Mouse (Mus musculus) liver, embryonic 13.5 days (tissue): ENCODE measurements at regions not wholly inside any gene's neighbourhood (a gene's known extent, or its start where the extent isn't known, plus 50 kb on each side); places are given as distances from the start of the nearest gene placed in this dataset.

Experiments
- ATAC-seq: fragments of 200-750 bp; cut with Nextera tagmentation; 2 replicates; pipeline ENCODE4 v1.8.0; 2017; ENCODE audit warnings: low read depth, mild to moderate bottlenecking, moderate number of reproducible peaks, moderate library complexity
- DNase-seq: peaks from one replicate; pipeline ENCODE4 v3.0.0; 2022
- H3K27ac ChIP-seq: fragments of 300-500 bp; sonication (generic); 2 replicates; pipeline ENCODE4 v1.5.1; 2015; ENCODE audit warnings: moderate library complexity, mild to moderate bottlenecking, inconsistent platforms
- H3K27me3 ChIP-seq: fragments of 300-500 bp; sonication (generic); 2 replicates; pipeline ENCODE4 v1.6.1; 2015; ENCODE audit warnings: mild to moderate bottlenecking, inconsistent platforms
- H3K36me3 ChIP-seq: fragments of 300-500 bp; sonication (generic); 2 replicates; pipeline ENCODE4 v1.6.1; 2015; ENCODE audit warnings: mild to moderate bottlenecking, inconsistent platforms
- H3K4me1 ChIP-seq: fragments of 300-500 bp; sonication (generic); replicated peaks from 2 replicates; pipeline ENCODE4 v1.6.1; 2015; ENCODE audit warnings: inconsistent platforms
- H3K4me2 ChIP-seq: fragments of 300-500 bp; sonication (generic); 2 replicates; pipeline ENCODE4 v1.6.1; 2015; ENCODE audit warnings: inconsistent platforms, mild to moderate bottlenecking, moderate library complexity
- H3K4me3 ChIP-seq: fragments of 300-500 bp; sonication (generic); replicated peaks from 2 replicates; pipeline ENCODE4 v1.5.1; 2015; ENCODE audit warnings: mild to moderate bottlenecking, inconsistent platforms
- H3K9ac ChIP-seq: fragments of 300-500 bp; sonication (generic); 2 replicates; pipeline ENCODE4 v1.6.1; 2015; ENCODE audit warnings: mild to moderate bottlenecking, inconsistent platforms
- H3K9me3 ChIP-seq: fragments of 300-500 bp; sonication (generic); replicated peaks from 2 replicates; pipeline ENCODE4 v1.6.1; 2016; ENCODE audit warnings: inconsistent platforms
- WGBS: fragments of 180-500 bp; shearing (Covaris S2); methylation state at CpG from one replicate; pipeline ENCODE4 v1.1.7; 2015; ENCODE audit not compliant: insufficient replicate concordance; 5-methylcytosine and 5-hydroxymethylcytosine counted together

DNA sequence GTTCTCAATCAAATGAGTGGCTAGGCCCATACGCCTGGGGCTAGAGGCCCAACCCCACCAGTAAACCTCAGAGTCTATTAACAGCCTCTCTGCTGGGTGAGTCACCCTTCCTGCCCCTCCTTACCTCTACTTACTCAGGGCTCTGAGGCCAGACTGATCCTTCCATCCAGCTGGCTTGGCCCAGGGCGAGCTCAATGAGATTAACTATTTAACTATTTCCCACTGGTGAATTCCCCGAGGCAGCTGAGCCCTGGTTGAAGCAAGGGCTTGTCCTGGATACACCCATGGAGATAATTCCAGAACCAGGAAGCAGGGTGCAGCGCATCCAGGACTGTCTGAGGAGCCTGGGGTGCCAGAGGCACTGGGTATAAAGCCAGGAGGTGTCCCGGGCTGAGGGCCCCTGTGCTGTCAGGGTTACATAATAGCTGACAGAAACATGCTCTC is 74.6 kb upstream of the Mrps10 start:
- 0 out of 2 replicates have a peak, but pooled peaks have one; percentile 38 for ATAC-seq
- Histone ChIP-seq H3K27me3 (no peaks in the 10 kb centered on the region), H3K4me3 (no peak overlapping the region), H3K9me3 (no peaks in the 10 kb centered on the region), H3K4me1 (peaks cover 41% of the 10 kb centered on the region), H3K36me3 (no peaks in the 10 kb centered on the region), H3K9ac (no peak overlapping the region), H3K27ac (peak overlapping the region; percentile 72; the same call in 1 of the 2 replicates), H3K4me2 (no peak overlapping the region)
- 30% methylated on average over 5 of the region's 5 CpGs for WGBS
- DNase-seq = no peak

GRCm38 (mm10) chr17:47293178-47293577 is 75.5 kb upstream of the Mrps10 start:
- H3K4me1 ChIP-seq = peaks cover 41% of the 10 kb centered on the region
- H3K27ac ChIP-seq = no peak overlapping the region
- 46% methylated on average over 8 of the region's 8 CpGs for WGBS
- H3K9me3 ChIP-seq = no peaks in the 10 kb centered on the region
- H3K4me3 ChIP-seq = no peak overlapping the region
- H3K36me3 ChIP-seq = no peaks in the 10 kb centered on the region
- H3K9ac ChIP-seq = no peak overlapping the region
- ATAC-seq (no peak), DNase-seq (no peak)
- no peak overlapping the region for H3K4me2 ChIP-seq
- H3K27me3 ChIP-seq = no peaks in the 10 kb centered on the region

GRCm38 (mm10) chr17:47291558-47291957 is 77.1 kb upstream of the Mrps10 start:
- H3K4me3 ChIP-seq = no peak overlapping the region
- no peak overlapping the region for H3K27ac ChIP-seq
- no peak for DNase-seq
- H3K36me3 ChIP-seq = peaks cover 5% of the 10 kb centered on the region; the same call in 1 of the 2 replicates
- H3K9ac ChIP-seq = no peak overlapping the region
- peaks cover 36% of the 10 kb centered on the region for H3K4me1 ChIP-seq
- H3K27me3 ChIP-seq = no peaks in the 10 kb centered on the region
- H3K9me3 ChIP-seq = no peaks in the 10 kb centered on the region
- no peak for ATAC-seq
- no peak overlapping the region for H3K4me2 ChIP-seq
- 75% methylated on average over 1 of the region's 1 CpGs for WGBS

- 67% methylated on average over 10 of the region's 10 CpGs for WGBS
- no peaks in the 10 kb centered on the region for H3K9me3 ChIP-seq
- H3K4me1 ChIP-seq = 0 out of 2 replicates have a peak, but pooled peaks cover 3% of the 10 kb centered on the region
- no peak overlapping the region for H3K4me3 ChIP-seq
- H3K4me2 ChIP-seq = no peak overlapping the region
- H3K36me3 ChIP-seq = peaks cover 5% of the 10 kb centered on the region; the same call in 1 of the 2 replicates
- H3K27me3 ChIP-seq = no peaks in the 10 kb centered on the region
- ATAC-seq (no peak), DNase-seq (no peak)
- no peak overlapping the region for H3K27ac ChIP-seq
- H3K9ac ChIP-seq = no peak overlapping the region
Observed at GRCm38 (mm10) chr17:47285616-47286015, 83.1 kb upstream of the Mrps10 start.

- Histone ChIP-seq H3K36me3 (peaks cover 5% of the 10 kb centered on the region; the same call in 1 of the 2 replicates), H3K9me3 (no peaks in the 10 kb centered on the region), H3K27ac (no peak overlapping the region), H3K4me1 (peaks cover 3% of the 10 kb centered on the region), H3K4me2 (no peak overlapping the region), H3K4me3 (no peak overlapping the region), H3K27me3 (no peaks in the 10 kb centered on the region), H3K9ac (no peak overlapping the region)
- no peak for ATAC-seq
- 77% methylated on average over 11 of the region's 11 CpGs for WGBS
- DNase-seq = no peak
Observed at GRCm38 (mm10) chr17:47284236-47284635, 84.5 kb upstream of the Mrps10 start.

DNA sequence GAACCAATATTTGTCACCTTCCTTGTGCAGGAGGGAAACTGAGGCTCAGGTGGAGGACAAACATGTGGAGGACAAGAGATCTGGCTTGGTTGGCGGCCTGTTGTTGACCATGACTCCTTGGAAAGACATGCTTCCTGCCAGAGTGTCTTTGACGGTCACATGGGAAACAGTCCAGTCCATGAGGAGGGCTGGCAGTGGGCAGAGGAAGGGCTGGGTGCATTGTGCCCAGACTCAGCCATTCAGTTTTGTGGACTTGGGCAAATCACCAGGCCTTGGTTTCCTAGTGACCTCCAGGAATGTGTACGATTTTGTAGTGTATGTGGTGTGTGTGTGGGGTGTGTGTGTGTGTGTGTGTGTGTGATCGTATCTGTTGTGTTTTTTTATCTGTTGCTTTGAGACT is 85.5 kb upstream of the Mrps10 start:
- no peak overlapping the region for H3K4me2 ChIP-seq
- peaks cover 7% of the 10 kb centered on the region for H3K4me1 ChIP-seq
- ATAC-seq = no peak
- no peak overlapping the region for H3K9ac ChIP-seq
- no peak overlapping the region for H3K27ac ChIP-seq
- H3K36me3 ChIP-seq = peaks cover 5% of the 10 kb centered on the region; the same call in 1 of the 2 replicates
- H3K9me3 ChIP-seq = no peaks in the 10 kb centered on the region
- 66% methylated on average over 4 of the region's 4 CpGs for WGBS
- no peak overlapping the region for H3K4me3 ChIP-seq
- H3K27me3 ChIP-seq = no peaks in the 10 kb centered on the region
- DNase-seq = no peak

- H3K27ac ChIP-seq = no peak overlapping the region
- no peak overlapping the region for H3K4me3 ChIP-seq
- H3K4me2 ChIP-seq = no peak overlapping the region
- H3K36me3 ChIP-seq = peaks cover 2% of the 10 kb centered on the region; the same call in 1 of the 2 replicates
- H3K4me1 ChIP-seq = peaks cover 11% of the 10 kb centered on the region
- no peaks in the 10 kb centered on the region for H3K9me3 ChIP-seq
- ATAC-seq (no peak), DNase-seq (no peak)
- 40% methylated on average over 3 of the region's 3 CpGs for WGBS
- H3K9ac ChIP-seq = no peak overlapping the region
- H3K27me3 ChIP-seq = no peaks in the 10 kb centered on the region
Observed at GRCm38 (mm10) chr17:47282476-47282875, 86.2 kb upstream of the Mrps10 start.

DNA sequence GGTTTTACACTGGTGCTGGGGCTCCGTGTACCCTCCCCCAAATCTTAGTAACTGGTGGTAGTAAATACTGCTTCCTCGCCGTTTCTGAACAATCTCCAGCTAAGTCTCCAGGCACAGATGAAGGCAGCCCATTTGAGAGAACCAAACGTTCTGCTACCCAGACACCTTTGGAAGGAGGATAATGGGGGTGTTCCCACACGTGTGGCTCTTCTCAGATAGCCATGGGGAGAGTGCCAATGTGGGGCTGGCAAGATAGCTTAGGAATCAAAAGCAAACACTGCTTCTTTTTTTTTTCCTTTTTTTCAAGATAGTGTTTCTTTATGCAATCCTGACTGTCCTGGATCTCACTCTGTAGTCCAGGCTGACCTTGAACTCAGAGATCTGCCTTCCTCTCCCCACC is 90.8 kb upstream of the Mrps10 start:
- Histone ChIP-seq H3K4me1 (peaks cover 48% of the 10 kb centered on the region), H3K4me3 (no peak overlapping the region), H3K27me3 (no peaks in the 10 kb centered on the region), H3K4me2 (no peak overlapping the region), H3K36me3 (no peaks in the 10 kb centered on the region), H3K27ac (no peak overlapping the region), H3K9me3 (no peaks in the 10 kb centered on the region), H3K9ac (no peak overlapping the region)
- ATAC-seq = no peak
- DNase-seq = no peak
- WGBS = 56% methylated on average over 5 of the region's 5 CpGs

- WGBS = 67% methylated on average over 6 of the region's 6 CpGs
Observed at GRCm38 (mm10) chr17:47276639-47277038, 92.0 kb upstream of the Mrps10 start.

GRCm38 (mm10) chr17:47275796-47276311 is 92.8 kb upstream of the Mrps10 start:
- Histone ChIP-seq H3K27ac (no peak overlapping the region), H3K4me3 (no peak overlapping the region), H3K4me2 (no peak overlapping the region), H3K9me3 (no peaks in the 10 kb centered on the region), H3K4me1 (peaks cover 56% of the 10 kb centered on the region), H3K36me3 (no peaks in the 10 kb centered on the region), H3K27me3 (no peaks in the 10 kb centered on the region), H3K9ac (no peak overlapping the region)
- 77% methylated on average over 19 of the region's 19 CpGs for WGBS
- DNase-seq = no peak
- ATAC-seq = no peak

More at GRCm38 (mm10) chr17:47276639-47277038, 92.0 kb upstream of the Mrps10 start:
- Histone ChIP-seq H3K4me2 (no peak overlapping the region), H3K27me3 (no peaks in the 10 kb centered on the region), H3K4me3 (no peak overlapping the region), H3K9me3 (no peaks in the 10 kb centered on the region), H3K9ac (no peak overlapping the region), H3K4me1 (peaks cover 56% of the 10 kb centered on the region), H3K27ac (no peak overlapping the region), H3K36me3 (no peaks in the 10 kb centered on the region)
- ATAC-seq (no peak), DNase-seq (no peak)

- 18% methylated on average over 7 of the region's 7 CpGs for WGBS
- no peaks in the 10 kb centered on the region for H3K36me3 ChIP-seq
- no peaks in the 10 kb centered on the region for H3K27me3 ChIP-seq
- peak; percentile 89 for ATAC-seq
- no peak overlapping the region for H3K4me3 ChIP-seq
- H3K4me1 ChIP-seq = peaks cover 52% of the 10 kb centered on the region
- no peaks in the 10 kb centered on the region for H3K9me3 ChIP-seq
- peak overlapping the region; percentile 22; the same call in 1 of the 2 replicates for H3K9ac ChIP-seq
- H3K27ac ChIP-seq = peak overlapping the region; percentile 67
- DNase-seq = peak; percentile 54
- H3K4me2 ChIP-seq = peak overlapping the region; percentile 43
Observed at GRCm38 (mm10) chr17:47273309-47273708, 95.4 kb upstream of the Mrps10 start.
